Mouse (Mus musculus) C2C12 (cell line): ENCODE measurements at regions not wholly inside any gene's neighbourhood (a gene's known extent, or its start where the extent isn't known, plus 50 kb on each side); places are given as distances from the start of the nearest gene placed in this dataset.

ENCODE experiments used
- CEBPB ChIP-seq: IDR thresholded peaks from one replicate; pipeline ENCODE4 v1.6.1; 2011; ENCODE audit warnings: low read depth, mild to moderate bottlenecking, control low read depth, moderate library complexity
- CTCF ChIP-seq: IDR thresholded peaks from one replicate; pipeline ENCODE4 v1.5.1; 2011; ENCODE audit not compliant: control insufficient read depth, insufficient read depth, insufficient read length
- MAX ChIP-seq: IDR thresholded peaks from one replicate; pipeline ENCODE4 v1.6.1; 2011; ENCODE audit warnings: mild to moderate bottlenecking, control low read depth
- MYOD1 ChIP-seq: IDR thresholded peaks from one replicate; pipeline ENCODE4 v1.6.1; 2011; ENCODE audit warnings: low read depth; ENCODE audit not compliant: control insufficient read depth, insufficient read length
- USF1 ChIP-seq: IDR thresholded peaks from one replicate; pipeline ENCODE4 v1.6.1; 2011; ENCODE audit warnings: low read depth, mild to moderate bottlenecking, control low read depth, moderate library complexity

- TF ChIP-seq CEBPB: no peak
- TF ChIP-seq USF1: no peak
- TF ChIP-seq CTCF: no peak
- peak; percentile 58 for TF ChIP-seq MYOD1
- TF ChIP-seq MAX: no peak
Observed at GRCm38 (mm10) chr11:112956748-112957440, 174.9 kb downstream of the Sox9 start.
